Mouse (Mus musculus): ENCODE results near the gene Cep170b. TPM values are rescaled to one million over a fixed set of nuclear protein-coding genes. Genes with fewer than 3 reads are reported as not detected.

Gene Cep170b
- polyA plus RNA-seq (2014; fragmentation: Nextera tagmentation; extraction: Ambion mirVana), result 7.9 and 8.0 TPM in 2 replicates

GRCm38 (mm10) chr12:112720216-112720615 lies at the start of gene Cep170b:
Cep170b (plus strand) TSS chr12:112720455.
- ATAC-seq (replicated peaks; ENCODE audit: low FRiP score), result no peak

GRCm38 (mm10) chr12:112670718-112671393 lies 49.4 kb upstream of the Cep170b start:
- WGBS, result 55% methylated on average over 9 of the region's 9 CpGs
- DNase-seq (ENCODE audit: low spot score), result no peak
- no peak overlapping the region for H3K27ac ChIP-seq (ENCODE audit: low read depth, low read length)

More at GRCm38 (mm10) chr12:112720216-112720615, at the start of gene Cep170b:
- Histone ChIP-seq H3K4me2 (peak within 1 kb of the TSS; percentile 94), H3K27me3 (replicated peaks; ENCODE audit: control insufficient read depth, insufficient read depth, low read length) (peaks cover 41% of the 10 kb centered on the region), H3K4me1 (replicated peaks; ENCODE audit: control insufficient read depth, insufficient read depth, low read length) (peaks cover 4% of the 10 kb centered on the region; the same call in 1 of the 2 replicates), H3K27ac (ENCODE audit: low read depth, low read length) (peak within 1 kb of the TSS; percentile 80), H3K4me3 (ENCODE audit: low read depth, low read length) (peak within 1 kb of the TSS; percentile 75), H3K9ac (ENCODE audit: low read depth, low read length) (peak within 1 kb of the TSS; percentile 48), H3K9me3 (ENCODE audit: control insufficient read depth, low read length) (no peaks in the 10 kb centered on the region), H3K36me3 (ENCODE audit: control insufficient read depth, insufficient read depth, low read length) (no peaks in the 10 kb centered on the region; the same call in 1 of the 2 replicates)
- DNase-seq (ENCODE audit: low spot score), result no peak
- WGBS, result 53% methylated on average over 6 of the region's 6 CpGs

GRCm38 (mm10) chr12:112671891-112672290 lies 48.4 kb upstream of the Cep170b start:
- WGBS, result 77% methylated on average over 7 of the region's 7 CpGs
- Histone ChIP-seq H3K27ac (ENCODE audit: low read depth, low read length) (no peak overlapping the region), H3K4me1 (replicated peaks; ENCODE audit: control insufficient read depth, insufficient read depth, low read length) (peaks cover 43% of the 10 kb centered on the region), H3K4me3 (ENCODE audit: low read depth, low read length) (no peak overlapping the region), H3K9ac (ENCODE audit: low read depth, low read length) (0 out of 2 replicates have a peak overlapping the region, but pooled peaks have one; percentile 17), H3K27me3 (replicated peaks; ENCODE audit: control insufficient read depth, insufficient read depth, low read length) (no peaks in the 10 kb centered on the region), H3K9me3 (ENCODE audit: control insufficient read depth, low read length) (no peaks in the 10 kb centered on the region), H3K4me2 (peak overlapping the region; percentile 94), H3K36me3 (ENCODE audit: control insufficient read depth, insufficient read depth, low read length) (peaks cover 17% of the 10 kb centered on the region)
- no peak for ATAC-seq (replicated peaks; ENCODE audit: low FRiP score)
- DNase-seq (ENCODE audit: low spot score), result no peak

More at GRCm38 (mm10) chr12:112670718-112671393, 49.4 kb upstream of the Cep170b start:
- 0 out of 2 replicates have a peak overlapping the region, but pooled peaks have one; percentile 9 for H3K4me3 ChIP-seq (ENCODE audit: low read depth, low read length)
- H3K4me2 ChIP-seq, result peak overlapping the region; percentile 94; the same call in 1 of the 2 replicates
- H3K27me3 ChIP-seq (replicated peaks; ENCODE audit: control insufficient read depth, insufficient read depth, low read length), result no peaks in the 10 kb centered on the region
- no peaks in the 10 kb centered on the region for H3K9me3 ChIP-seq (ENCODE audit: control insufficient read depth, low read length)
- no peak for ATAC-seq (replicated peaks; ENCODE audit: low FRiP score)
- H3K36me3 ChIP-seq (ENCODE audit: control insufficient read depth, insufficient read depth, low read length), result peaks cover 17% of the 10 kb centered on the region
- H3K9ac ChIP-seq (ENCODE audit: low read depth, low read length), result no peak overlapping the region
- peaks cover 43% of the 10 kb centered on the region for H3K4me1 ChIP-seq (replicated peaks; ENCODE audit: control insufficient read depth, insufficient read depth, low read length)

- Histone ChIP-seq H3K36me3 (ENCODE audit: control insufficient read depth, insufficient read depth, low read length) (peaks cover 13% of the 10 kb centered on the region), H3K4me3 (ENCODE audit: low read depth, low read length) (peak overlapping the region; percentile 98), H3K4me2 (peak overlapping the region; percentile 94), H3K9me3 (ENCODE audit: control insufficient read depth, low read length) (no peaks in the 10 kb centered on the region), H3K4me1 (replicated peaks; ENCODE audit: control insufficient read depth, insufficient read depth, low read length) (peaks cover 43% of the 10 kb centered on the region), H3K9ac (ENCODE audit: low read depth, low read length) (peak overlapping the region; percentile 97), H3K27me3 (replicated peaks; ENCODE audit: control insufficient read depth, insufficient read depth, low read length) (peaks cover 10% of the 10 kb centered on the region), H3K27ac (ENCODE audit: low read depth, low read length) (peak overlapping the region; percentile 94)
- ATAC-seq (replicated peaks; ENCODE audit: low FRiP score), result peak; percentile 22; the same call in 1 of the 2 replicates
- DNase-seq (ENCODE audit: low spot score), result peak; percentile 55
- WGBS, result 8% methylated on average over 20 of the region's 21 CpGs
Observed at GRCm38 (mm10) chr12:112672744-112673575, 47.3 kb upstream of the Cep170b start.

GRCm38 (mm10) chr12:112673576-112674091 lies 46.6 kb upstream of the Cep170b start:
- ATAC-seq (replicated peaks; ENCODE audit: low FRiP score) (no peak), DNase-seq (ENCODE audit: low spot score) (peak; percentile 54)
- peak overlapping the region; percentile 94 for H3K4me2 ChIP-seq
- peak overlapping the region; percentile 94 for H3K27ac ChIP-seq (ENCODE audit: low read depth, low read length)
- H3K4me3 ChIP-seq (ENCODE audit: low read depth, low read length), result peak overlapping the region; percentile 98
- H3K27me3 ChIP-seq (replicated peaks; ENCODE audit: control insufficient read depth, insufficient read depth, low read length), result peaks cover 16% of the 10 kb centered on the region
- under 1% methylated on average over 48 of the region's 68 CpGs for WGBS
- H3K9ac ChIP-seq (ENCODE audit: low read depth, low read length), result peak overlapping the region; percentile 97
- no peaks in the 10 kb centered on the region for H3K9me3 ChIP-seq (ENCODE audit: control insufficient read depth, low read length)
- peaks cover 10% of the 10 kb centered on the region for H3K36me3 ChIP-seq (ENCODE audit: control insufficient read depth, insufficient read depth, low read length)
- H3K4me1 ChIP-seq (replicated peaks; ENCODE audit: control insufficient read depth, insufficient read depth, low read length), result peaks cover 41% of the 10 kb centered on the region

- DNase-seq (ENCODE audit: low spot score) (peak; percentile 84), ATAC-seq (replicated peaks; ENCODE audit: low FRiP score) (peak; percentile 65)
- H3K4me3 ChIP-seq (ENCODE audit: low read depth, low read length), result peak within 1 kb of the TSS; percentile 98
- peak within 1 kb of the TSS; percentile 94 for H3K4me2 ChIP-seq
- peaks cover 4% of the 10 kb centered on the region; the same call in 1 of the 2 replicates for H3K36me3 ChIP-seq (ENCODE audit: control insufficient read depth, insufficient read depth, low read length)
- H3K27ac ChIP-seq (ENCODE audit: low read depth, low read length), result peak within 1 kb of the TSS; percentile 94
- WGBS, result under 1% methylated on average over 49 of the region's 70 CpGs
- peaks cover 40% of the 10 kb centered on the region for H3K4me1 ChIP-seq (replicated peaks; ENCODE audit: control insufficient read depth, insufficient read depth, low read length)
- peaks cover 24% of the 10 kb centered on the region for H3K27me3 ChIP-seq (replicated peaks; ENCODE audit: control insufficient read depth, insufficient read depth, low read length)
- peak within 1 kb of the TSS; percentile 97 for H3K9ac ChIP-seq (ENCODE audit: low read depth, low read length)
- no peaks in the 10 kb centered on the region for H3K9me3 ChIP-seq (ENCODE audit: control insufficient read depth, low read length)
Observed at GRCm38 (mm10) chr12:112674132-112675011, 45.9 kb upstream of the Cep170b start, which contains the start of gene Akt1. Akt1 (minus strand) TSS chr12:112674884.

GRCm38 (mm10) chr12:112675245-112676035 lies 44.8 kb upstream of the Cep170b start:
- H3K4me1 ChIP-seq (replicated peaks; ENCODE audit: control insufficient read depth, insufficient read depth, low read length), result peaks cover 44% of the 10 kb centered on the region
- H3K27ac ChIP-seq (ENCODE audit: low read depth, low read length), result peak overlapping the region; percentile 94
- ATAC-seq (replicated peaks; ENCODE audit: low FRiP score), result peak; percentile 62
- H3K9me3 ChIP-seq (ENCODE audit: control insufficient read depth, low read length), result no peaks in the 10 kb centered on the region
- DNase-seq (ENCODE audit: low spot score), result peak; percentile 79
- peak overlapping the region; percentile 97 for H3K9ac ChIP-seq (ENCODE audit: low read depth, low read length)
- peak overlapping the region; percentile 94 for H3K4me2 ChIP-seq
- no peaks in the 10 kb centered on the region; the same call in 1 of the 2 replicates for H3K36me3 ChIP-seq (ENCODE audit: control insufficient read depth, insufficient read depth, low read length)
- H3K27me3 ChIP-seq (replicated peaks; ENCODE audit: control insufficient read depth, insufficient read depth, low read length), result peaks cover 34% of the 10 kb centered on the region
- 15% methylated on average over 18 of the region's 18 CpGs for WGBS
- peak overlapping the region; percentile 98 for H3K4me3 ChIP-seq (ENCODE audit: low read depth, low read length)
